Mouse (Mus musculus) embryo, embryonic 10 days (tissue): ENCODE measurements at regions not wholly inside any gene's neighbourhood (a gene's known extent, or its start where the extent isn't known, plus 50 kb on each side); places are given as distances from the start of the nearest gene placed in this dataset.

ENCODE experiments used
- DNase-seq: peaks from one replicate; pipeline ENCODE4 v3.0.0-alpha.2; 2015; ENCODE audit warnings: low spot score

DNA sequence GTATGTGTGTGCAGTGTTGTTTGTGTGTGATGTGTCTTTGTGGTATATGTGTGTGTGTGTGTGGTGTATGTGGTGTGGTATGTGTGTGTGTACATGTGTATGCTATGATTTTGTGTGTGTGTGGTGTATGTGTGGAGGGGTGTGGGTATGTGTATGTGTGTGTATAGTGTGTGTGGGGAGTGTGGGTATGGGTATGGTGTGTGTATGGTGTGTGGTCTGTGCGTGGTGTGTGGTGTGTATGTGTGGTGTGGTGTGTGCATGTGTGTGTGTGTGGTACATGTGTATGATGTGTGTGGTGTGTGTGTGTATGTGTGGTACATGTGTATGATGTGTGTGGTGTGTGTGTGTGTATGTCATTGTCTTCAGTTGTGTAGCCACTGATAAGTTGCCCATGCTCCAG lies 247.8 kb upstream of the Sp4 start:
- no peak for DNase-seq

DNA sequence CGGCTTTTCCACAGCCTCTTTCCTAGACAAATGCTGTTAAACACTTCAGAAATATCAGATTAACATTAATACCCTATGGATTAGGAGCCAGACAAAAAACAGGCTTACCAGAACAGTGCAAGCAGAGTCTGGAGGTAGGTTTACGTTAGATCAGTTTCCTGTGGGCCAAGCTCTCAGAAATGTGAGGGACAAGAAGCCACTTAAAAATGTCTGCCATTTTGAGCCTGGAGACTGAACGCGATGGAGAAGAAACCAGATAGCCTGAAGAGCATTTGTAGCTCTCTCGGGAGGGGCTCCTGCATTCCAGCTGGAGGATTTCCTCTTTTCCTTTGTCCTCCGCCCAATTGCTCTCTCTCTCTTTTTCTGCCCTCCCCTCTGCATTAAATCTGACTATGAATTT lies 239.1 kb upstream of the Sp4 start:
- no peak for DNase-seq

- DNase-seq = no peak
These were observed 229.3 kb upstream of the Sp4 start for GRCm38 (mm10) chr12:118530514-118530913.

- DNase-seq = peak; percentile 61
These were observed 228.5 kb upstream of the Sp4 start for GRCm38 (mm10) chr12:118529428-118530361.

DNA sequence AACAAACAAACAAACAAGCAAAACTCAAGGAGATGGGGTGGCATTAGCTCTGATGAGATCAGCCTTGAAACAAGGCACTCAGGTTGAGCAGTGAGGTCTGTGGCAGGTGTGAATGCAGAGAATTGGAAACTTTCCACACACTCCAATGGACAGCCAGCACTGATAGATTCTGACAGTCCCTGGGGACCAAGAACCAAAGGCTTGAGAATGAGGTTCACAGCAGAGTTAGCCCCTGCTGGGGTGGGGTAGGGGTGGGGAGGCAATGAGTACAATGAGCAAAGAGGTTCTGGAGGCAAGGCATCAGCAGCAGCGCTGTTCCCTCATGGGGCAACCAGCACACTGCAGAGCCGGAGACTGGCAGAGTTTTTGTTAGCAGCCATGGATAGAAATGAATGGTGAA lies 220.5 kb upstream of the Sp4 start:
- no peak for DNase-seq

DNA sequence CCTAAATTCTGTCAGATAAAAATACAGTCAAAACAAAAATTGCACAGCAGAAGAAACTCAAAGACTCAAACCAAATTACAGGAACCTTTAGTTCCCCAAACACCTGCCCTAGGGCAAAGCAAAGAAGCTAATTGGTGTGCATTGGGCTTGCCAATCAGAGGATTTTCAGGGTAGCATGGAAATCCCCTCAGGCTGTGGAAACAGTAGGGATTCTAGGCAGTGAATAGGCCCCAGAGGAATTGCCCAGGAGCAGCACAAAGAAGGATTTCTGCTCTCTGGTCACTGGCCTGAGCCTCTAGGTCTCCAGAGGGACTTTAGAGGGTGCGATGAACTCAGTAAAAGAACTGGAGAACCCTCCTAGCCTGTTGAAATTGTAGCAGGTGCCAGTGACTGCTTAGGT lies 220.1 kb upstream of the Sp4 start:
- DNase-seq = no peak

DNA sequence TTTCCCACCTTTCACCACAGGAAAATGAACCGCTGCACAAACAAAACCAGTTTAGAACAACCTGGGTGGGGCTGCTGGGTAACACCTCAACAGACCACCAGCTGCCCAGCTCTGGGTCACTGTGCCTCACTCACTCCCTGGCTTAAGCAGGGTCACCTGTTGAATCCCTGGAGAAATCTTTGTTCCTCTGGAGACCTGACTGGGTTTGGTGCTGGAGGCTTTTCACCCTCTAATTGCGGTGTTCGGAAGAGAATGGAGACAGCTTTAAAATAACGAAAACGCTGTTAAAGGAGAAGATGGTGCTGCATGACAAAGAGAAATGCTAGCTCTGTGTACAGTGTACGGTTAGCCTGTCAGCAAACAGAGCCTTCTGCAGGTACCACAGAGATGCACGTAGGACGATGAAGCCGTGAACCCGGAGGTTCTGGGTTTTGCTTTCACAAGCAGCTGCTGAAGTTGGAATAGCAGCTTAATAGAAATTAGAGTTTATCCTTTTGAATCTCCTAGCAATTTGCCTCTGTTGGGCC lies 218.6 kb upstream of the Sp4 start:
- no peak for DNase-seq

GRCm38 (mm10) chr12:118510989-118511388 lies 209.7 kb upstream of the Sp4 start:
- DNase-seq = no peak

GRCm38 (mm10) chr12:118508972-118509917 lies 208.0 kb upstream of the Sp4 start:
- DNase-seq = no peak

DNA sequence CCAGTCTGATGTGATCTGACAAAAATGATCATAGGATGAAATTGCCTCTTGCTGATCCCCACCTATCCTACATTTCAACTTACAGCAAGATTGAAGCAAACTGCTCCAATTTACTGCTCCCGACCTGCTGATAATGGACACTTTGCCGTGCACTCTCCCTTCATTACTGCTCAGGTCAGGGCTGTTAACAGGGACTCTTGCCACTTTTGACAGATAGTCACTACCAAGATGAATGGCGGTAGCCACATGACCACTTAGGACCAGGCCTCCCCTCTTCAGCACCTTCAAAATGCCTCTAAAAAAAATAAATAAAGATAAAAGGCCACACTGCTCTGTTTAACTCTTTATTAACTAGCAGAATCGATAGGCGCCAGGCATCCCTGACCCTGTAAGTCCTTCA lies 199.2 kb upstream of the Sp4 start:
- peak; percentile 53 for DNase-seq

GRCm38 (mm10) chr12:118488038-118488437 lies 186.8 kb upstream of the Sp4 start:
- DNase-seq = no peak

DNA sequence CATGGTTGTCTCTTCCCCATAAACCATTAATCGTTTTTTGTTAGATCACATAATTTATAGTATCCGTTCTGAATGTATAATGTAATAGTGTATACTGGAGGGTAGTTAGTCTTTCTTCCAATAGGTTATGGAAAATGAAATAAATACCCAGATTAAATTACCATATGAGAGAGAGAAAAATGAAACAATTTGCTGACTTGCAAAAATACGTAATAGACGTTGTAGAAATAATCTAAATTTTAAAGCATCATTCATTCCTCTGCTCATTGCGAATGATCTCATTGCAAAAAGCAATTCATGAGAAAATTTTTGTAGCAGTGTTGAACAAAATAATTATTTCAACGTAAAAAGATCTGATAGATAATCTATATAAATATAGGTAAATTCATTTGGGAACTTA lies 185.2 kb upstream of the Sp4 start:
- DNase-seq = no peak

DNA sequence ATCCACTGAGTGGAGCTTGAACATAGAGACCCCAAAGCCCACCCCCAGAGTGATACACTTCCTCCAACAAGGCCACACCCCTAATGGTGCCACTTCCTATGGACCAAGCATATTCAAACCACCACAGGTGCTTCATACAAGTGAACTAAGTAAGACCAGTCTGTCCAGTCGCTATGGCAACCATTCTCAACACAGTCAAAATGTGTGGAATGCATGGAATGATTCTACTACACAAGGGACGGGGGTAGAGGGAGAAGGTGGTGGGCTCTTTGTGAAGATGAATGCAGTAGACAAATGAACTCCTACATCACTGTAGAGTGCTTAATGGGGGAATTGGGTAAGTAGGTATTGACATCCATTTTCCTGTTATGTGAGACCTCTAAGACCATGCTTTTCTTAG lies 180.1 kb upstream of the Sp4 start:
- DNase-seq = peak; percentile 71

DNA sequence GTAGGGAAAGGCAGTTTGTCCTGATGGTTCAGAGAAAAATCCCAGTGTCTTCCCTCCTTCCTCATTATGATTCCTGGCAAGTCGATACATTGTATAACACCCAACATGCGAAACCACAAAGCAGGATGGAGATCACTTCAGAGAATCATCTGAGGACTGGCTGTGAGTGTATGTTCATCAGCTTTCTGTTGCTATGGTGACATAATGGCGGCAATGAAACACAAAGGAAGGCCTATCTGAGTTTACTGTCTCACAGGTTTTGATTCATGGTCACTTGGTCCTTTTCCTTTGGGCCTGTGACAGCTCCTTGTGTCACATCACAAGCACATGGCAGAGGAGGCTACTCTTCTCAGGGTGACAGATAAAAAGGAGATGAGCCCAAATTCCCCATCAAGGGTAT lies 173.5 kb upstream of the Sp4 start:
- no peak for DNase-seq

DNA sequence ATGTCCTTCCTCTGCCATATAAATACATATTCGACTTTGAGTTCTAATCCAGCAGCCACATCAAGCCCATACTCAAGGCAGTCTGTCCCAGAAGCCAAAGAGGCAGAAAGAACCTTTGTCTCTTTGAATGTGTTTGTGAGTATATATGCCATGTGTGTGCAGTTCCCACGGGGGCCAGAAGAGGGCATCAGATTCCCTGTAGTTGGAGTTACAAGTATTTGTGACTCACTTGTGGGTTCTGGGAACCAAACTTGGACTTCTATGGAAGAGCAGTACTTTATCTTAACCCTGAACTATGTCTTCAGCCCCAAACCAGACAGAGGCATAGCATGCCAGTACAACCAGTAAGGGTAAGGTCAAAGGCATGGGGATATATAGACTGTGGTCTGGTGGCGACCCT lies 165.6 kb upstream of the Sp4 start:
- no peak for DNase-seq

DNA sequence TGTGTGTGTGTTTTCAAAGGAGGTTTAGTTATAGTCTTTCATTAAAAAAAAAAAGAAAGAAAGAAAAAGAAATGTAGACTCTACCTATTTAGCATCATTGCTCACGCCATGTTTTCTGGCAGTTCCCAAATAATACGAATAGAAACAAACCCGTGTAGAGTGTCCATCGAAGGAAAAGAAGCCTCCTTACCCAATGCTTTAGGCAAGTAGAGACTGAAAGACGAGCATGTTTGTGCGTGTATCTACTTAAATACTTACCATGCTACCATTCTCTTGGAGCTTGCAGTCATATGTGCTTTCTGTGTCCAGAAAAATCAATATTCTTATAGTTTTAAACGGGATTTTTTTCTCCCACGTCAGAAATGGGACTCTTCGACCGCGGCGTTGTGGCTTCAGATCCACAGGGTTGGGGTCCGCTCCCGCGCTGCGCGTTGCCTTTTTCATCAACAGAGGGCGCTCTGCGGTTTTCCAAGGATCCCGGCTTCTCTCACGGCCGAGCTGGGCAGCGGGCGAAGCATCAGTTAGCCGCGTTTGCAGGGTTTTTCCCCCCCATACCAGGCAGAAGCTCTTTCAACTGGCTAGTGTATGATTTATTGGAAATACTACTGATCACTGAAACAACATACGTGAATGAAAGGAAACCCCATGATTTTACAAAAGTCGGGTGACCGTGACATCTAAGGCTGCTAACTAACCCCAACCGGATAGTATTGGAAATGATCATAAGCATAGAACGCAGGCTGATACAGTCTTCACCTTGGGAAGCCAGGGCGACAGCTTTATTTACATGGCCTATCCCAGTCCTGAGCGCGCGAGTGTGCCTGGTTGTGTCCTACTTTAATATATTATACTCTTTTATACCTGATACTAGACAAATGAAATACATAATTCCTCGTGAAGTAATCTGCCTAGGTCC lies 156.5 kb upstream of the Sp4 start:
- peak; percentile 87 for DNase-seq

DNA sequence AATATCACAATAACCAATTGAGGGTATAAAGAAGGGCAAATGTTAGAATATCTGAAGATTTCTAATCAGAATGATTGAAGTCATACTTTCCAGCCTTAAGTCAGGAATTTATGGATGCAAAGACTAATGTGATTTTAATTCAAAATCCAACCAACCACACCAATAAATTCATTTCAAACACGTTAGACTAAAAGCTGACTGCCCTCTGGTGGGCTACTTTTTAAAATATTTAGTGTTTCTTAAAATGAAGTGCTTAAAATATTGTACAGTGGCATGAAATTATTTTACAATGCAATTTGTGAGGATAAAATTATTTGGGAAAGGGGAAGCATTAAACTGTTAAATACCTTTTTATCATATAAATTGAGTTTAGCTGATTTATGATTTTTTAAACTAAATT lies 154.4 kb upstream of the Sp4 start:
- DNase-seq = no peak

DNA sequence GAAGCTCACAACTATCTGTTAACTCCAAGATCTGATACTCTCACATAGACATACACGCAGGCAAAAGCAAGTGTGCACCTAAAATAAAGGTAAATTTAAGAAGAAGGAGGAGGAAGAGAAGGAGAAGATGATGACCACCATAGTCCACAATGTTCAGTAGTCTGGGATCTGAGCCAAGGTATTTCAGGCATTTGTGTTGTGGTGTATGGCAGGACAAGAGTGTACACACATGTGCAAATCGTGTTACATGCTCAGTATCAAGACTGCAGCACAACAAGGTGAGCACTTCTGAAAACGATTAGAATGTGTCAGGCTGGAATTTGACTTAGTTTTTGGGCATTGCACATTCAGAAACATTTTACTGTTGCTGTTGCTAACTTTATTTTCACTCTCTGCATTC lies 138.4 kb upstream of the Sp4 start:
- DNase-seq = no peak

DNA sequence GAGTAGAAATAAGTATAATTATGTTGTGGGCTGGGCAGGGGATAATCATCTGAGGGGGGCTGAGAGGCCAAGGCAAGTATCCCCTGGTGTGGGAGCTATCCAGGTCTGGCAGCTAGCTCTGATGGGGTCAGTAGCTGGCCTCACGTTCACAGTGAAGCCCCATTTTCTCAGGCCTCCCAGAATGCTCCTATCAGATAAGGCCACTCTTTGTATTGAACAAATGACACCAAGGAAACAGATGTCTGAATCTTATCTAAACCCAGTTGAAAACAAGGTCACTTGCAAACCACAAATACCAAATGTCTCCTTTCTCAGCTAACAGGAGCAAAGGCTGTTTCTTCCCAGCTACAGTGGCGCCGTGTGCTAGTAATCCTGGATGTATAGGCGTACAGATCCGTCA lies 137.6 kb upstream of the Sp4 start:
- no peak for DNase-seq

DNA sequence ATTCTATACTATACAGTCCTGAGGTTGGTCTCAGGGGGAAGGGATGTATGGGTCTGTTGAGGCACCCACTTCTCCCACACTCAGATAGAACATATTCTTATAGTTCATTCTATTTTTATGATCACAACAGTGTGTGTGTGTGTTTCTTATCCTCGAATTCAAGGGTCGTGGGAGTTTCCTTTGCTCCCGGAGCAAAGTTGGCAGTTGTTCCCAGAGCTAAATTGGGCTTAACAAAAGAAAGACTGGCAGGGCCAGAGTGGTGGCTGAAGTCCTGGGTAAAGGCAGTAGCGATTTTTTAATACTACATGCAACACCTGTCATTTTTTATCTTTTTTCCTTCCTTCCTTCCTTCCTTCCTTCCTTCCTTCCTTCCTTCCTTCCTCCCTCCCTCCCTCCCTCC lies 131.5 kb upstream of the Sp4 start:
- DNase-seq = no peak

DNA sequence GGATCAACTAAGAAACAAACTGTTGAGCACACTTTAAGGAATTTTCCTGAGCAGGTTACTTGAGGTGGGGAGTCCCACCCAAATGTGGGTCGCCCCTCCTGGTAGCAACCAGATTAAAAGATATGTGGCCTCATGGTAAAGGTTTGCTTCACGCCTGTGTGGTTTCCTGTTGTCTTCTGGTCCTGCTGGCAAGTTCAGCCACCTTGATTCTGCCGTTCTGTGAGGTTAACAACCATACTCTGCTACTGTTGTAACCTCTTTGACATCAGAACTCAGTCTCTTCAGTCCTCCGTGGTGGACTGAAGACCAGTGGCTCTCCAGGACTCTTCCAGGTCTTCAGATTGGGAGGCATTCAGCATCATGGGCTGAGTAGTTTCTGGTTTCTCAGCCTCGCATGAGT lies 127.1 kb upstream of the Sp4 start:
- no peak for DNase-seq

- DNase-seq = no peak
These were observed 114.7 kb upstream of the Sp4 start for GRCm38 (mm10) chr12:118415956-118416355.
